Mouse (Mus musculus): ENCODE data around the gene Mettl23.

GRCm38 (mm10) chr11:116884061-116884460, 41.0 kb downstream of the Mettl23 start:
- TF ChIP-seq CTCF (IDR thresholded peaks at IDR 0.05; ENCODE audit: control insufficient read depth, insufficient read depth, low read length) (no peak), POLR2A (IDR thresholded peaks at IDR 0.05; ENCODE audit: borderline replicate concordance, control insufficient read depth, low read depth, low read length) (no peak)

Measured in bone marrow, adult 2 months (tissue).